Comparison of ENCODE assay signal across 17 mouse cellular contexts in genomic region chr7:78955086-78955485, GRCm38 (mm10). TPM values are rescaled to one million over a fixed set of nuclear protein-coding genes. Genes with fewer than 3 reads are reported as not detected.
A peak's percentile ranks its signal among the peaks of the same experiment; 100 is the strongest.
DNase-seq lines count a peak whose midpoint lies in the region; ATAC-seq and TF ChIP-seq lines count a peak whose summit lies in the region.
"Had no signal": no experiment of that assay in that cellular context is flagged by ENCODE, and none has a peak within 500 bp of the region (broad histone marks: within the 10 kb centered on the region; RNA-seq: fewer than 3 reads in every experiment).

No protein-coding gene starts in this region.

- H3K27me3 ChIP-seq in hindbrain, postnatal 0 days (ENCODE audit: insufficient read depth, low read length), result no peaks in the 10 kb centered on the region
- no peaks in the 10 kb centered on the region for H3K27me3 ChIP-seq in hindbrain, embryonic 14.5 days (ENCODE audit: control insufficient read depth, insufficient read depth, low read length)
- H3K27me3 ChIP-seq in embryonic facial prominence, embryonic 15.5 days, result no peaks in the 10 kb centered on the region
- H3K27me3 ChIP-seq in kidney, embryonic 15.5 days, result no peaks in the 10 kb centered on the region
- H3K27me3 ChIP-seq: heart, embryonic 15.5 days had no signal

- no peak for TF ChIP-seq CTCF in hindbrain, postnatal 0 days (IDR thresholded peaks at IDR 0.05; ENCODE audit: low read depth)

- no peak overlapping the region for H3K4me3 ChIP-seq in hindbrain, postnatal 0 days (ENCODE audit: low read length)
- no peak overlapping the region for H3K4me3 ChIP-seq in hindbrain, embryonic 14.5 days (replicated peaks; ENCODE audit: low read length)
- H3K4me3 ChIP-seq in embryonic facial prominence, embryonic 15.5 days (replicated peaks), result no peak overlapping the region
- no peak overlapping the region for H3K4me3 ChIP-seq in kidney, embryonic 15.5 days (replicated peaks)
- H3K4me3 ChIP-seq: forebrain, embryonic 10.5 days; heart, embryonic 15.5 days had no signal

- DNase-seq in hindbrain, postnatal 0 days (ENCODE audit: low spot score), result peak; percentile 38
- DNase-seq in hindbrain, embryonic 14.5 days (ENCODE audit: low spot score), result no peak
- DNase-seq in lung, postnatal 10 days, result peak; percentile 30
- no peak for DNase-seq in lung, postnatal 4 days
- peak; percentile 41 to 55 for DNase-seq in layer of hippocampus, postnatal 14 days (ENCODE audit: low spot score in 2 of 2)
- DNase-seq: cerebellum, adult 8-10 months; gastrocnemius, postnatal 25 days; heart, postnatal 4 days; liver, postnatal 0 days; right cerebral cortex, adult 18-20 months; thymus, postnatal 14 days had no signal

- H3K27ac ChIP-seq in hindbrain, postnatal 0 days, result no peak overlapping the region
- H3K27ac ChIP-seq in hindbrain, embryonic 14.5 days, result no peak overlapping the region
- H3K27ac ChIP-seq in embryonic facial prominence, embryonic 15.5 days (replicated peaks), result peak overlapping the region; percentile 85
- H3K27ac ChIP-seq in kidney, embryonic 15.5 days, result no peak overlapping the region
- H3K27ac ChIP-seq: forebrain, embryonic 10.5 days; heart, embryonic 15.5 days had no signal

- peaks cover 7% of the 10 kb centered on the region; the same call in 1 of the 2 replicates for H3K4me1 ChIP-seq in hindbrain, postnatal 0 days (ENCODE audit: insufficient read depth, low read length)
- H3K4me1 ChIP-seq in hindbrain, embryonic 14.5 days (replicated peaks; ENCODE audit: control insufficient read depth, insufficient read depth, low read length), result no peaks in the 10 kb centered on the region
- H3K4me1 ChIP-seq in embryonic facial prominence, embryonic 15.5 days, result peaks cover 27% of the 10 kb centered on the region
- H3K4me1 ChIP-seq in kidney, embryonic 15.5 days, result no peaks in the 10 kb centered on the region

- no peaks in the 10 kb centered on the region for H3K9me3 ChIP-seq in hindbrain, postnatal 0 days (ENCODE audit: low read length)
- no peaks in the 10 kb centered on the region for H3K9me3 ChIP-seq in hindbrain, embryonic 14.5 days (ENCODE audit: control insufficient read depth, low read length)
- H3K9me3 ChIP-seq in embryonic facial prominence, embryonic 15.5 days (replicated peaks), result no peaks in the 10 kb centered on the region
- H3K9me3 ChIP-seq in kidney, embryonic 15.5 days (replicated peaks), result no peaks in the 10 kb centered on the region
- H3K9me3 ChIP-seq: forebrain, embryonic 10.5 days; heart, embryonic 15.5 days had no signal

- no peak overlapping the region for H3K9ac ChIP-seq in hindbrain, postnatal 0 days (replicated peaks; ENCODE audit: low read length)
- no peak overlapping the region for H3K9ac ChIP-seq in hindbrain, embryonic 14.5 days
- H3K9ac ChIP-seq in embryonic facial prominence, embryonic 15.5 days, result no peak overlapping the region
- no peak overlapping the region for H3K9ac ChIP-seq in kidney, embryonic 15.5 days
- H3K9ac ChIP-seq: heart, embryonic 15.5 days; liver, postnatal 0 days had no signal

- 66% methylated on average over 6 of the region's 6 CpGs for WGBS in hindbrain, postnatal 0 days
- 90% methylated on average over 6 of the region's 6 CpGs for WGBS in hindbrain, embryonic 14.5 days
- WGBS in embryonic facial prominence, embryonic 15.5 days, result 45% methylated on average over 6 of the region's 6 CpGs
- WGBS in kidney, embryonic 15.5 days, result 83% methylated on average over 6 of the region's 6 CpGs

- H3K36me3 ChIP-seq in hindbrain, postnatal 0 days (ENCODE audit: insufficient read depth, low read length), result no peaks in the 10 kb centered on the region
- no peaks in the 10 kb centered on the region for H3K36me3 ChIP-seq in hindbrain, embryonic 14.5 days (replicated peaks; ENCODE audit: control insufficient read depth, insufficient read depth)
- no peaks in the 10 kb centered on the region for H3K36me3 ChIP-seq in embryonic facial prominence, embryonic 15.5 days
- H3K36me3 ChIP-seq in kidney, embryonic 15.5 days, result no peaks in the 10 kb centered on the region
- H3K36me3 ChIP-seq: forebrain, embryonic 10.5 days; heart, embryonic 15.5 days had no signal

- H3K4me2 ChIP-seq in hindbrain, postnatal 0 days (ENCODE audit: low read depth, low read length), result no peak overlapping the region
- H3K4me2 ChIP-seq in hindbrain, embryonic 14.5 days (replicated peaks), result no peak overlapping the region
- 0 out of 2 replicates have a peak overlapping the region, but pooled peaks have one; percentile 10 for H3K4me2 ChIP-seq in embryonic facial prominence, embryonic 15.5 days (replicated peaks)
- H3K4me2 ChIP-seq in kidney, embryonic 15.5 days, result no peak overlapping the region
- H3K4me2 ChIP-seq: heart, embryonic 15.5 days had no signal

- no peak for ATAC-seq in hindbrain, postnatal 0 days
- ATAC-seq in hindbrain, embryonic 14.5 days (ENCODE audit: low FRiP score), result no peak
- peak; percentile 27; the same call in 1 of the 2 replicates for ATAC-seq in embryonic facial prominence, embryonic 15.5 days (ENCODE audit: insufficient number of reproducible peaks, low FRiP score, low TSS enrichment, low read depth)
- no peak for ATAC-seq in kidney, embryonic 15.5 days (replicated peaks; ENCODE audit: low FRiP score)
- ATAC-seq: hindbrain, embryonic 16.5 days; intestine, postnatal 0 days; liver, postnatal 0 days had no signal

RNA-seq across cellular contexts. Expression of gene Isg20, which starts 41.9 kb away (rescaled TPM):
- 2.0 and 4.1 TPM in 2 replicates for total RNA-seq in hindbrain, postnatal 0 days (2014; rRNA removed)
- polyA plus RNA-seq in hindbrain, postnatal 0 days (2015; fragmentation: Nextera tagmentation; extraction: Ambion mirVana), result 0.76 and 1.3 TPM in 2 replicates
- polyA plus RNA-seq in hindbrain, embryonic 14.5 days (2014; fragmentation: Nextera tagmentation; extraction: Ambion mirVana), result 0.55 and 1.2 TPM in 2 replicates
- polyA plus RNA-seq in embryonic facial prominence, embryonic 15.5 days (2015; fragmentation: Nextera tagmentation; extraction: Ambion mirVana), result 6.1 and 6.5 TPM in 2 replicates
- total RNA-seq in layer of hippocampus, postnatal 14 days (2021), result 1 to 10 TPM in 1 of 2 experiments, under 1 TPM in 1; 0.60 to 1.1 TPM
- polyA plus RNA-seq in kidney, embryonic 15.5 days (2015; fragmentation: Nextera tagmentation; extraction: Ambion mirVana), result 1.9 and 4.6 TPM in 2 replicates

RNA-seq across cellular contexts. Expression of gene Aen, which starts 59.4 kb away (rescaled TPM):
- 36.6 and 43.0 TPM in 2 replicates for total RNA-seq in hindbrain, postnatal 0 days (2014; rRNA removed)
- polyA plus RNA-seq in hindbrain, postnatal 0 days (2015; fragmentation: Nextera tagmentation; extraction: Ambion mirVana), result 49.3 and 54.4 TPM in 2 replicates
- polyA plus RNA-seq in hindbrain, embryonic 14.5 days (2014; fragmentation: Nextera tagmentation; extraction: Ambion mirVana), result 42.0 and 44.1 TPM in 2 replicates
- polyA plus RNA-seq in embryonic facial prominence, embryonic 15.5 days (2015; fragmentation: Nextera tagmentation; extraction: Ambion mirVana), result 36.6 and 37.4 TPM in 2 replicates
- 10 to 100 TPM; 27.3 to 27.4 TPM for total RNA-seq in layer of hippocampus, postnatal 14 days (2021)
- polyA plus RNA-seq in kidney, embryonic 15.5 days (2015; fragmentation: Nextera tagmentation; extraction: Ambion mirVana), result 47.1 and 47.9 TPM in 2 replicates

Comparison
In these comparisons a context has a peak if more than half of its experiments do, and no peak if none do; other contexts are left out.
1. DNase-seq: peak in hindbrain, postnatal 0 days (single experiment), lung, postnatal 10 days (single experiment) and layer of hippocampus, postnatal 14 days (2 of 2); none in hindbrain, embryonic 14.5 days (single experiment) and lung, postnatal 4 days (0 of 2).